Mouse (Mus musculus): ENCODE measurements around the gene Scap.

The Scap gene

DNA sequence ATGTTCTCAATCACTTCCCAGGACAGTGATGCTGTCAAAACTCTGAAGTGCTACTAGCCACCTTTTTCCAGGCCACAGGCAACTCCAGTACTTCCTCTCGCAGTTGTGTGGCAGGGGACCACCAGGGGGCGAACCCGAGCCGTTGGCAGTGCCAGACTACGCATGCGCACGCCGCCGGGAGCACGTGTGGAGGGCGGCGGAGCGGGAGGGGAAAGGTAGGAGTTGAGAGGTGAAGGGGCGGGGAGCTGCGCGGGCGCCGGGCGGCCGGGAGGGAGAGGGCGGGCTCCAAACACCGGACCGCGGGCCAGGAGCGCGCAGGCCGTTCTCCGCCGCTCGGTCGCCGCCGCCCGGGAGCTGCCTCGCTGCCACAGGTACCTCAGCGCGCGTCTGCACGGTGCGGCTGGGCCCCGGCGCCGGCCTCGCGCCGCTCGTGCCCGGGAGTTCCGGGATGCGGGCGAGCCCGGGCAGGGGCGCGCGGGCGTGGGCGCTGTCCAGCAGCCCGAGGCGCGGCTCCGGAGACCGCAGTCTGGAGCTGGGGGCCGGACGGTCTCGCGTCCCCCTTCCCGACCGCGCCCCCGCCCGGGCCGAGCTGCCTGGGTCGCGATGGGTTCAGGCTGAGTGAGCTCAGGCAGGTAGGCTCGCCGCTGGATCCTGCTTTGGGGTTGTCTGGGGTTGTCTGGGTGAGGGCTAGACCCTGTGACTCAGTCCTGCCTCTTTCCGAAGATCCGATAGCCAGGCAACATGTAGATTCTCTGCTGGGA is at the start of gene Scap:
Scap (plus strand) TSS at position 154 of the 761 bp plus-strand sequence.
- ATAC-seq (ENCODE audit: low TSS enrichment): peak; percentile 87

DNA sequence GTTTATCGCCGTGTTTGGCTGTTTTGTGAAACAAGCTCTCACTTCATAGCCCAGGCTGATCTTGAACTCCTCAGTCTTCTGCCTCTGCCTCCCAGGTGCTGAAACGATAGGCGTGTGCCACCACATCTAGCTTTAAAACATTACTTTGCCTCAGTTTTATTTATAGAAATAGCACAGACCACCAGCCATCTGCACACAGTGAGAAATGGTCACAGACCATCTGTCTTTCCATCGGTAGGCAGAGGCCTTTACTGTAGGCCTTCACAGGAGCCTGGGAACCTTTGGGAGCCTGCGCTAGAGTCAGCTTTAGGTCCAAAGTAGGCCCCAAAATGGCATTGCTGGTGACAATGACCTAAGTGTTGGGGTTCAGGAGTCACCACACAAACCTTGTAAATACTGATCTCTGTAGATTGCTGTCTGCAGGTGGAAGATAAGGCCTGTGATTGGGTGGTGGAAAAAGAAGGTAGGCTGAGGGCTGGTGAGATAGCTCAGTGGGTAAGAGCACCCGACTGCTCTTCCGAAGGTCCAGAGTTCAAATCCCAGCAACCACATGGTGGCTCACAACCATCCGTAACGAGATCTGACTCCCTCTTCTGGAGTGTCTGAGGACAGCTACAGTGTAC is 48.9 kb upstream of the Scap start:
- ATAC-seq (ENCODE audit: low TSS enrichment): no peak; the same call in 1 of the 2 replicates

DNA sequence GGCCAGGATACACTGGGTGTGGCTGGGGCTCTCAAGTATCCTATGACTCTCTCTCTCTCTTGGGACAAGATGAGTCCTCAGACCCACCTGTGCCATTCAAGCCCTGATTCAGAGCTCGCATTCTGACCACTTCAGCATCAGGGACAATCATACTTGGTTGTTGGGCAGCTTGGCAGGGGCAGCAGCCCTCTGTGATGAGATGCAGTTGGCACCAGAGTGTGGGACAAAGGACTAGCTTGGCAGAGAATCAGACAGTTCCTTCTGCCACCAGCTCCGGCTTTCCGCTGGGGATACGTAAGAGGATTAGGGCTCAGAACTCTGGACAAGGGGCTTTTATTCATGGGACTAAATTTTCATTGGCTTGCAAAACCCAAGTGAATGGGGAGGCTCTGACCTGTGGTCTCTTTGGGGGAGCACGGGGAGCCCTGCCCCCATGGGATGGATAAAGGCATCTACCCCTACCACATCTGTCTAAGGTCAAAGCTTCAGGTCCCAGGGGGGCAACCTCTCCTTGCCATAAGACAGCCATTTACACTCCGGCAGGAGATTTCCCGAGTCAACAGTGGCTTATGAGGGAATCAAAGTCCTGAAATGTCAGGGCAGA is 45.7 kb upstream of the Scap start:
- peak; percentile 62 for ATAC-seq (ENCODE audit: low TSS enrichment)

DNA sequence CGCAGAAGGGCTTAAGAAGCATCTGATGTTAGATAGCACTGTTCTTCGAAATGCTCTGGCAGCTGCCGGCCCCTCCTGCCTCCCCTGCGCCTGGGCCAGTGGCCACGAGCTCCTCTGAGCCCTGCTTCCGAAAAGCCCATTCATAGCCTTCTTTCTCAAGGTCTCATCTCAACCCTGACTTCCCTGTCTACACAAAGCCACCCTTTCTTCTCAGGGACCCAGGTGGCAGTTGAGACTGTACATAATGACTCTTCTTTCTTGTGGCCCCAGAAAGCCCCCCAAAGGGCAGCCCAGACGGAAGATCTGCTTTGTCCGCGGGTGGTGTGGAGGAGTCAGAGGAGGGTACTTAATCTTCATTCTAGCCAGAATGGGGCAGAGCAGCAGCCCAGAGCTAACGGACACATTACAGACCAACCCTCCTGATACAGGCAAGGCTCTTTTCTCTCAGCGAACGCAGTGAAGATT is 39.8 kb upstream of the Scap start:
- ATAC-seq (ENCODE audit: low TSS enrichment): peak; percentile 50; the same call in 1 of the 2 replicates

DNA sequence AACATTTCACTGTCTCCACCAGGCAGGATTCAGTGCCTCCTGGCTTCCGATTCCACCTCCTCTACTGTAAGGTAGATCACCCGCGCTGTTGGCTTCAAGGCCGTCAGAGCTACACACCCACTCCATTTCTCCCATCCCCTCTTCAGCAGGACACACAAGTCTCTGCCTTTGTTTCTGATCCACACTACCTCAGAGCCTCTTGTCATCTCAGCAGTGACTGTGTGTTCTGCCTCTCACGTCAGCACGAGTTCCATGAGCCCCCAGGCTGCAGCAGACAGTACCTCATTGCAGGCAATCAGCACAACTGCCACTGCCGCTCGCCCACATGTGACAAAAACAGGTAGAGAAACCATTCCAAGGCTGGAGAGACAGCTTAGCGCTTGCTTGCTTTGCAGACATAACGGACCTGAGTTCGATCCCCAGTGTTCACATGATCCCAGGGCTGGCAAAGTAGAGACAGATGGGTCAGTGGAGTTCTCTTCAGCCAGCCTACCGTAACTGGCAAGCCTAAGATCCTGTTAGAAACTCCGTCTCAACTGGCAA is 39.1 kb upstream of the Scap start:
- ATAC-seq (ENCODE audit: low TSS enrichment): peak; percentile 72; the same call in 1 of the 2 replicates

DNA sequence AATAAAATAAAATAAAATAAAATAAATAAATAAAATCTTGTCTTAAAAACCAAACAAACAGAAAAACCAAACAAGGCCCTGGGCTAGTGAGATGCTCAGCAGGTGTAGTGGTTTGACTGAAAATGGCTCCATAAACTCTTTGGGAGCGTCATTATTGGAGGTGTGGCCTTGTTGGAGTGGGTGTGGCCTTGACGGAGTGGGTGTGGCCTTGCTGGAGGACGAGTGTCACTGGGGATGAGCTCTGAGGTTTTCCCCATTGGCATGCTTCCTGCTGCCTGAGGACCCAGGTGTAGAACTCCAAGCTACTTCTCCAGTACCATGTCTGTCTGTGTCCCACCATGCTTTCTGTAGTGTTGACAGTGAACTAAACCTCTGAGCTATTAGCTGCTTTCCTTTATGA is 38.3 kb upstream of the Scap start:
- ATAC-seq (ENCODE audit: low TSS enrichment): no peak

DNA sequence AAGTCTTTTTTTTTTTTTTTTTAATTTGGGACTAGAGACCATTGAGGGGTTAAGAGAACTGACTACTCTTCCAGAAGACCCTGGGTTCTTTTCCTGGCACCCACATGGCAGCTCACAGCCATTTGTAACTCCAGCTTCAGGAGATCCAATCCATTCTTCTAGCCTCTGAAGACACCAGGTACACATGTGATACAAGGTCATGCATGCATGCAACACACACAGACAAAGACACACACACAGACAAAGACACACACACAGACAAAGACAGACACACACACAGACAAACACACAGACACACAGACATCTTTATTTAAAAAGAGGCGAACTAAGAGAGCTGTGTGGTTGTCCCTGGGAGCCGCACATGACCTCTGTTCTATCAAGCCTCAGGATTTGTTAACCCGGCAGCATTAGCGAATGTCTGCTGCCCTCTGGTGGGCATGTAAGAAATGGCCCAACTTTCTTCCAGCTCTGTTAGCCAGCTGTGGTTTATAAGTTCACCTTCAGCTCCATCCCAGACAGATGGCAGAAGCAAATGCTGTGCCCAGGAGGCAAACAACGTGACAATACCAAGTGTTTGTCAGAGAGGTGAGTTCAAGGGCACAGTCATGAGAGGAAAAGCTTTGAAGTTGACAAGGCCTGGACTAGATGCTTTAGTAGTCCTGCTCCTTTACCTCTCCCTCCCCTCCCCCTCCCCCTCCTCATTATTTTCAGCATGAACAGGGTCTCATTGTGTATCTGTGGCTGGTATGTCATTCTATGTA is 36.0 kb upstream of the Scap start:
- peak; percentile 66; the same call in 1 of the 2 replicates for ATAC-seq (ENCODE audit: low TSS enrichment)

DNA sequence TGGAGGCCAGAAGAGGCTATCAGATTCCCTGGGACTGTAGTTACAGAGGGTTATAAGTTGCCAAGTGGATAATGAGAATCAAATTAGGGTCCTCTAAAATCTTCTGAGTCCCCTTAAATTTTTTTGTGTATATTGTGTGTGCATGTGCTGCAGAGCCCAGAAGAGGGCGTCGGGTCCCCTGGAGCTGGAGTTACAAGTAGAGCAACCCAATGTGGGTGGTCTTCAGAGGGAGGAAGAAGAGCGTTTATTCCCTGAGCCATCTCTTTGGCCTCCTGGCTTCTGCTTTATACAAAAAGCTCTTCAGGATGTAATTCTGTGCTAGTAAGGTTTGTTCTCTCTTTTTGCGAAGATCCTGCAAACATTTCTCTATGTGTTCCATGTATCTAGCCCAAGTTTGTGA is 28.6 kb upstream of the Scap start:
- ATAC-seq (ENCODE audit: low TSS enrichment): peak; percentile 29; the same call in 1 of the 2 replicates

DNA sequence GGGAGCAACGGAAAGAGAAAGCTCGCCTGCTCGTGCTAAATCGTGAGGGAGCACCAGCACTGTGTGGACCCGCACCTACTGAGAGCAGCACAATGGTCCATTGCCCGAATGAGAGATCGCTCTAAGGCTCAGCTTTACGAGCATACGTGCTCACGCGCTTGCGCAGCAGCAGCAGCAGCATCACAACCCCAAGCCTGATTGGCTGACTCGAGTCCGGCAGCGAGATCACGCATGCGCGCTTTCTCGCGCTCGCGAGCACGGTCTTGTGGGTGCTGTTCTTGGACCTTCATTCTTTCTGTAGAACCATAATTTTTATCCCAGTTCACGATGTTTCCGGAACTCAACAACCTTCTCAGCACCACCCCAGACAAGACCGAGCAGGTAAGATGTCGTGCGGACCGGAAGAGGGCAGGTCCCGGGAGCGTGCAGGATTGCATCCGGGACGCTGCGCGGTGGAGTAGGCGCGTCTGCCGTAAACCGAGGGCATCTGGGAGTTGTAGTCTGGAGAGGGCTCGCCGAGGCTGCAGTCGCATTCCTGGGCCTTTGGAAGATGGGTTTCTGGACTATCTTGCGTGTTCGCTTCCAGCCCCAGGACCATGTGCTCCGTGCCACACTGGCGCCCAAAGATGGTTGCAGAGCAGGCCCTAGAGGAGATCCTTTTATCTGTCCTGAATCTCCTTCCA is 28.0 kb upstream of the Scap start, which contains the start of gene Elp6:
Elp6 (plus strand) TSS at position 205 of the 683 bp plus-strand sequence.
- peak; percentile 98 for ATAC-seq (ENCODE audit: low TSS enrichment)

DNA sequence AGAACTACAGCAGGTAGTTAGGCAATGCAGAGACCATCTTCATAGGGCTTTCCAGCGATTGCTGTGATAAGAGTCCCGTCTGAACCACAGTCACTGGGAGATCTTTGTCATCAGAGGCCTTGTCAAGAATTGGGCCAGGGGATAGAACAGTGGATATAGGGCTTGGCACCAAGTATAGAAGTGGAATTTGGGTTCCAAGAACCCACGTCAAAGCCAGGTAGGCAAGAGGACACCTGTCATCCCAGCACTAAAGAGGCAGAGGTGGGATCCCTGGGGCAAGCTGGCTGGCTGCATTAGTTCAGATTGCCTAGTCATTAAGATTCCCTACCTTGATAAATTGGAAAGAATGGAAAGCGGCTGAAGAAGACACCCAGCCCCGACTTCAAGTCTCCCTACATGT is 26.7 kb upstream of the Scap start:
- no peak for ATAC-seq (ENCODE audit: low TSS enrichment)

DNA sequence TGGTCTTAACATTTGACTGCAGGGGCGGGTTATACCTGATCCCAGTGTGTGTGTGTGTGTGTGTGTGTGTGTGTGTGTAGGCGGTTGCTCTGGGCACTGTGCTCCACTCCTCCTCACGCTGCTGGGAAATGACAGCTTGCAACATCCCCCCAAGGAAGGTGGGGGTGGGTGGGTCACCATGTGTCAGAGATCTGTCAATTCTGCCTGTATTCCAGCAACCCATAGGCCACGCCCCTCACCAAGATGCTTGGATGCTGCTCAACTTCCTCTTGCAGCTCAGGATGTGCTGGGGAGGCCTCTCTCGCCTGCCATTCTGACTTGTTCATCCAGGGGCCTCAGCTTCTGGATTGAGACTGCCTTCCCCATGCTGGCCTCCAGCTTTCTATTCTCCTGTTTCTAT is 18.4 kb upstream of the Scap start:
- no peak for ATAC-seq (ENCODE audit: low TSS enrichment)

DNA sequence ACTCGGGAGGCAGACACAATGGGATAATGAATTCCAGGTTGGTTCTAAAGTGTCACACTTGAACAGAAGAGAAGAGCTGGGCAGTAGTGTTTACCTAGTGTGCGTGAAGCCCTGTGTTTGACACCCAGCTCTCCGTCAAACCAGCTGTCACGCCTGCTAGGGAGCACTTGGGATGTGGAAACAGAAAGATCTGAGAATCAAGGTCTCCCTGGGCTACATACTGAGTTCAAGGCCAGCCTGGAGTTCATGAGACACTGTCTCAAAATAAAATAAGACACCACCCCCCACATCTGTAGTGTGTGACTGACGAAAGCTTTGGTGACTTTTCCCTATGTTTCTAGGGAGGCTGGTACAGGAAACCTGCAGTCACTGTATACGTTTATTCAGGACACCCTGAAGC is 17.7 kb upstream of the Scap start:
- ATAC-seq (ENCODE audit: low TSS enrichment): no peak

DNA sequence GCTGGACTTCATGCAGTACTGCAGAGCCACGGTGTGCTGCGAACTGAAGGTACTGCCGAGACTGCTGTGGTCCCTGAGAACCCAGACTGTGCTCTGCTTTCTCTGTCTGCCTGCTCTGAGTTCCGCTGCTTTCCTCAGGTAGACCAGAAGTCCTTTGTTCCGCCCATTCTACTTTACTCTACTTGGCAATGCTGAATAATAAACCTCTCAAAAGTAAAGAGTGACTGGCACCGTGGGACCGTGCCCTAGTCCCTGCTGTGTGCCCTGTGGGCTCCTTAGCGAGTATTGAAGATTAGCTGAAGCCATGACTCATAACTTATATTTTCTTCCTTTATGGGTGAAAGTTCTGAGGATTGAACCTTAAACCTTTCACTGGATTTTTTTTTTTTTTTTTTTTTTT is 17.2 kb upstream of the Scap start:
- no peak for ATAC-seq (ENCODE audit: low TSS enrichment)

DNA sequence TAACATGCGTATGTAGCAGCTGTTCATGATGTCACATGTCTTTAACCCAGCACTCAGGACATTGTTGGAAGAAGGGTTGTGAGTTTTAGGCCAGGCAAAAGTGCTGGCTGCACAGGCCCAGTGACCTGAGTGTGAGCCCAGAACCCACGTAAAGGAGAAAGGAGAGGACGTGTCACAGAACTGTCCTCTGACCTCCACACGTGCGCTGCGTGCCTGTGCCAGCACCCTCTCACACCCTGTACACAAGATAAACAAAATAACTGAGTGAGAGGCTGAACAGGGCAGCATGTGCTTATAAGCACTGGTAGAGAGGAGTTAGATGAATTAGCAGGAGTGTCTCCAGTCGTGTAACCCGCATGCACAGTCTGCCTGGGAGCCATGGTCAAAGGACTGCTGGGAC is 16.6 kb upstream of the Scap start:
- no peak for ATAC-seq (ENCODE audit: low TSS enrichment)

DNA sequence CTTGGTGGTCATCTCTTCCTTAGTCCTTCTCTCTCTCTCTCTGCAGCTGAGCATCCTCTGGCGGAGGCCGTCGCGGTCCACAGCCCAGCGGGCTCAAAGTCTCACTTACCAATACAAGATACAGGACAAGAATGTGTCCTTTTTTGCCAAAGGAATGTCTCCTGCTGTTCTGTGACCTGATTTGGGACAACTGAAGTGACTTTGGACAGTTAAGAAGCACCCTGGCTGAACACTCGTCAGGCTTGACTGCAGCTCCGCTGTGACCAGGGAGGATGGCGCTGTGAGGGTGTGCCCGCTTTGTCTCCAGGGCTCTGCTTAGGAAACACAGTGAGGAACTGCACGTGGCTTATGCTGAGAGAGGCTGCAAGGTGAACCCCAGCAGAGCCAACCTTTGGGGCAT is 12.3 kb upstream of the Scap start:
- ATAC-seq (ENCODE audit: low TSS enrichment): no peak

DNA sequence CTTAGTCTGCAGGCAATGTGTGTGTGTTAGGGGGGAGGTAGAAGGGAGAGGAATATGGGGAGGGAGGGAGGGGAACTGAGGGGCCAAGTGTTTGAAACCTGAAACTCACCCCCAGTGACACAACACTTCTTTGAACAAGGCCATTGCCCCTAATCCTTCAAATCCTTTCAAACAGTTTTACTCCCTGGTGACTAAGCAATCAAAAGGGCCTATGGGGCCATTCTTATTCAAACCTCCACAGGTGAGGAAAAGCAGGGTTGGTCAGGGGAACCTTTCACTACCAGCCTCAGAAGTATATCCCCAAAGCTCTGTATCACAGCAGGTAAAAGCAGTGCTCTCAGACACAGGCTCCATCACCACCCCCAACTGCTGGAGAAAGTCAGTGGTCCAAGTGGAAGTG is 10.1 kb upstream of the Scap start:
- ATAC-seq (ENCODE audit: low TSS enrichment): no peak

DNA sequence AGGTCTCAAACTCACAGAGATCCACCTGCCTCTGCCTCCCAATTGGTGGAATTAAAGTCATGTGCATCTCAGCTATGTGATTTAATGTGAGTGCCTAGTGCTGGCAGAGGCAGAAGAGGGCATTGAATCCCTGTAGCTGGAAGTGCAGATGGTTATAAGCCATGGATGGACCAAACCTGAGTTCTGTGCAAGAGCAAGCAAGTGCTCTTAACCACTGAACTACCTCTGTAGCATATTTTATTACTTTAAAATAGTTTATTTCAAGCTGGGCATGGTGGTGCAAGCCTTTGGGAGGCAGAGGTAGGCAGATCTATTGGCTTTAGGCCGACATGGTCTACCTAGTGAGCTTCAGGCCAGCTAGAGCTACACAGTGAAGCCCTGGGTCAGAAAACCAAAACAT is 8.9 kb upstream of the Scap start:
- no peak for ATAC-seq (ENCODE audit: low TSS enrichment)

DNA sequence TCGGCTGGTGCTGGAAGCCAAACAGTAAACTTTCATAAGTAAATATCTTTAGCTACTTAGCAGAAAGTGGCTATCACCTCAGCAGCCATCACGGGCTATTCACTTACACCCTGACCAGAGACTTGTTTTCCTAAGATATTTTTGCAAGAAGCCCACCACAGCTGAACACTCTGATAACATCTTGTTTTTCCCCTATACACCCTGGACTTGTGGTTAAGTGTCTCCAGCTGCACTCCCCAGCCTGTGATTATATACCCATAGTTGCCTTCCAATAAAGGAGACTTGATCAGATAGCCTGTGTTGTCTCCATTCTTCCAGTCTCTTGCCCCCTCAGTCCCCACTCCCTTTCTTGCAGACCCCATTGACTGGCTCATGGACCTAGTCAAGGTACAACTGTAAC is 4.9 kb upstream of the Scap start:
- no peak for ATAC-seq (ENCODE audit: low TSS enrichment)

DNA sequence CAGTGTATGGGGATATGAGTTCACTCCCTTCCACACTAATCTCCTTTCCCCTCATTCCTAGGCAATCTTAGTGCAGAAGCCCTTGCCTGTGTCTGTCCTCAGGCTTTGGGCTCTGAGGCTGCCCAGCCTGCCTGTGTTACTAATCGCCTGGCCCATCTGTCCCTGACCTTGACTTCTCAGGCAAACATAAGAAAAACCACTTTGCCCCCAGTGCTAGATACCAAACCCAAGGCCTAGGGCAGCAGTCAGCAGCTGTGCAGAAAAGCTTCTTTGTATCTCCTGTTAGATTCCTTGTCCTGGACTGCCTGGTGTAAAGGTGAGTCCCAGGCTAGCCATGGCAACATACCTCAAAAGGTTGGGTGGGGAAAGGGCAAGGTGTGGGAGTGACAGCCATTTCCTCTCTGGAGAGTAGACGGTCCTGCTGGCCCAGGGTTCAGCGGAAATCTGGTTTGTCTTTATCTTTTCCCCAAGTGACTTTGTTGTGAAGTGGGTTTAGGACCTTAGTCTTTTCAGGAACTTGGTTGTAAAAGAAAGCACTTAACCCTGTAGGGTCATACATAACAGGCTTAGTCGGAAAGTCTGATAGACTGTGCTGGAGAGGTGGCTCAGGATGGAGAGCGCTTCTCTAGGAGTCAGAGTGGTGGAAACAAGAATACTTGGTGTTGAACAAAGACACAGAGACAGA is 4.0 kb upstream of the Scap start:
- no peak for ATAC-seq (ENCODE audit: low TSS enrichment)

DNA sequence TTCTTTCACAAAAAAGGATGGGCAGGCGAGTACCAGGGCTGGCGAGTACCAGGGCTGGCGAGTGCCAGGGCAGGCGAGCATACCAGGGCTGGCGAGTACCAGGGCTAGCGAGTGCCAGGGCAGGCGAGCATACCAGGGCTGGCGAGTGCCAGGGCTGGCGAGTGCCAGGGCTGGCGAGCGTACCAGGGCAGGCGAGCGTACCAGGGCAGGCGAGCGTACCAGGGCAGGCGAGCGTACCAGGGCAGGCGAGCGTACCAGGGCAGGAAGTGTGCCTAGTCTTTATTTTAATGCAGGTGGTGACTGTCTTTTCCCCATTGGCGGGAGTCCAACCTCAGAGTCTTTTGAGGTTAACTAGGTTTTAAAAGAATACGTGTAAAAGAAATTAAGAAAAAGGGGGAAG is 3.4 kb upstream of the Scap start:
- no peak for ATAC-seq (ENCODE audit: low TSS enrichment)

DNA sequence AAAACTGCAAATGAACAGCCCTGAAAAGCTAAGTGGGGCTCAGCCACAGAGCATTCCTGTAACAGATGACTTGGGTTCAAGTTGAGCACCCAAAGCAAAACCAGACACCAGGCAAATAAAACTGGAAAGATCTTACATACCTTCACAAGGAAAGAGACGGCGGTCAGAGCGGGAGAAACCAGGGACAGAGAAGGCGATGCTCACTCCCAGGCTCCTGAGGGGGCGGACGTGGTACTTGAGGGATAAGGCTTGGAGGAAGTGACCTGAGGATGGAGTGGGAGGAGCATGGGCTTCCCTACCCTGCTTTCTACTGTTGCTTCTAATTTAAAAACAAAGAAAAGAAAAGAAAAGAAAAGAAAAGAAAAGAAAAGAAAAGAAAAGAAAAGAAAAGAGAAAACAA is 2.7 kb upstream of the Scap start:
- no peak for ATAC-seq (ENCODE audit: low TSS enrichment)
